Mouse (Mus musculus): ENCODE measurements around the gene Cdk11b.
"Not testable (repeated sequence)": the region's sequence is repeated elsewhere in the genome, so short reads cannot be mapped to it uniquely, and the experiment has no call there.

The Cdk11b gene

DNA sequence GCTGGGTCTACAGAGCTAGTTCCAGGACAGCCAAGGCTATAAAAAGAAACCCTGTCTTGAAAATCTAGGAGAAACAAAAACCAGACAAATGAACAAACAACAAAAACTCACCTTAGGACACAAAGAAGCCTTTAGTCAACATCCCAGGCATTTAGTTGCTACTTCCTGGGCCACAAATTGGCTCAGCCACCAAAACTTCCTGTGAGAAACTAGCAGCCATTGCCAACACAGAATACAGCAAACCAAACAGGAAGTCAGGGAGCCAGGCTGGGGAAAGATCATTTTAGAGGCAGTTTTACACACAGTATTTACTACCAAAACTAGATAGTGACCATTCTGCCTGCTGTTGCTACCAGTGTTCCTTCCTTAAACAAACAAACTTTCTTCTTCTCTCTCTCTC, 42.2 kb downstream of the Cdk11b start:
- no peak for DNase-seq (ENCODE audit: extremely low read depth, low read depth, low spot score)

DNA sequence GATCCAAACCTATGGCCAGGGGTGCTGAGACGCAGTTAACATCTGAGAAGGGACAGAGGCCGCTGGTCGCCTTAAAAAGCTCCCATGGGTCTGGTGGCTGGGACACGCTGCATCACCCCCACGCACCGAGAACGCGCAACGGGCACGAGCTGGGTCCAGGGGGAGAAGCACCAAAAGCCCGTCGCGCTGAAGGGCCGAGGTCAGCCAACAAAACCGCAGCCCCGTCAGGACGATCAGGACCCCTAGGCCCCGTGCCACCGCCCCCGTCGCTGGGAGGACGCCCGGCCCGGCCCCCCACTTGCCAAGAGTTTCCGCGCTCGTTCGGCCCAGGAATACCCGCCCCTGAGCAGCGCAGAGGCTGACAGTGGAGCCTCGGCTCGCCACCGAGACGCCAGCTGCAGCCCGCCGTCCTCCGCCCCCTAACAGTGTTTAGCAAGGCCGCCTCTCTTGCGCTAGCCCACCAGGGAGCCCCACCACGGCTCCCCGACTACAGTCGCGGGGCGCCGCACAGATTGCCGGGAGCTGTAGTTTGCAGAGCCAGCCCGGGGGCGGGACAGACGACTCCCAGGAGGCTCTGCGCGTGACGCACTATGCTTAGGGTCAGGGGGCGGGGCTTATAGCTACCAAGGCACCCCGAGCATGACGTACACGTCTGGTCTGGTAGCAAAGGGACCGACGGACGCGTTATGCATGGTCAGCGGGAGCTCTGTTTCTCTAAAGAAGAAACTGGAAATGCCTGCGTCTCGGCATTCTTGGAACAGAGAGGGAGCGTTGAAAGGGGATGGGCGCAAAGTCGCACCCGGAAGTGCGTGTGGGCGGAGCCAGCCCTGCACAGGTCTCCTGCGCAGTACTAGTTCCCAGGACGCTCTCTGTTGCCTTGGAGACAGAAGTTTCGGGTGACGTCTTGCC, 44.3 kb downstream of the Cdk11b start, which contains the start of gene Mib2:
Gene Mib2, minus strand, starts transcription at position 510 of the 909 bp plus-strand sequence.
- peak; percentile 47 for DNase-seq (ENCODE audit: extremely low read depth, low read depth, low spot score)

DNA sequence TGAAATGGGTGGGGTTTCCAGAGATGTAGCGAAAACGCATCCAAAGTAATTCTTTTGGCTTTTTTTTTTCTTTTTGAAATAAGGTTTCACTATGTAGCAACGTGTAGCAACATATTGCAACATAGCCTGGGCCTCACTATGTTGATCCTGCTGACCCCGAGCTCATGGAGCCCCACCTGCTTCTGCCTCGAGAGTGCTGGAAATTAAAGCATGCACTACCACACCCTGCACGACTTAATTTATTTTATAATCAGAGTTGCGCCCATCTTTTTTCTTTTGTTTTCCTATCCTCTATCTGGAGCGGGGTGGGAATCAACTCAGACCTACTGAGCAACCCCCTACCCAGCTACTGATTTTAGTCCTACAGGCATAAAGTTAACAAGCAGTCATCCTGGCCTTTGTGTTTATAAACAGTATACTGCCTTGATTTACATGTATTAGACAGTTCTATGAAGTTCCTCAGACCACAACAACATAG, 45.0 kb downstream of the Cdk11b start:
- DNase-seq (ENCODE audit: extremely low read depth, low read depth, low spot score): no peak

GRCm38 (mm10) chr4:155670236-155670635, 45.6 kb downstream of the Cdk11b start:
- not testable (repeated sequence) for DNase-seq (ENCODE audit: extremely low read depth, low read depth, low spot score)

- DNase-seq (ENCODE audit: extremely low read depth, low read depth, low spot score): no peak
These were observed 47.4 kb downstream of the Cdk11b start for GRCm38 (mm10) chr4:155672082-155672481.

DNA sequence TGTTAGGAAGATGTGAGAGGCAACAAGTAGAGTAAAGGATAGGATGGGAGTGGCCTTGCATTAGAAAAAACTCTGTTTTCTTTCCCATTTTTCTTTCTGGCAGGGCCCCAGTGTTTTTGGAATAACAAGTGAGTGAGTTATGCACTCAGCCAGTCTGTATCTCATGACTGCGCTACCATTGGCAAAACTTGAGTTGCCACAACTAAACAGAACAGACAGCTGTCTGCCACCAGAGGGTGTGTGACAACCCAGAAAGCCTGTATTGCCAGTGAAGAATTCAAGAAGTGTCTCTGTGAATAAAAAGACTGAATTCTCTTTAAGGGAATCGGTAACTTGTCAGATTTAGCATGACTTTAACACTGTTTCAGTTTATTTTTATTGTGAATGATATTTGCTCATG, 51.3 kb downstream of the Cdk11b start:
- no peak for DNase-seq (ENCODE audit: extremely low read depth, low read depth, low spot score)

DNA sequence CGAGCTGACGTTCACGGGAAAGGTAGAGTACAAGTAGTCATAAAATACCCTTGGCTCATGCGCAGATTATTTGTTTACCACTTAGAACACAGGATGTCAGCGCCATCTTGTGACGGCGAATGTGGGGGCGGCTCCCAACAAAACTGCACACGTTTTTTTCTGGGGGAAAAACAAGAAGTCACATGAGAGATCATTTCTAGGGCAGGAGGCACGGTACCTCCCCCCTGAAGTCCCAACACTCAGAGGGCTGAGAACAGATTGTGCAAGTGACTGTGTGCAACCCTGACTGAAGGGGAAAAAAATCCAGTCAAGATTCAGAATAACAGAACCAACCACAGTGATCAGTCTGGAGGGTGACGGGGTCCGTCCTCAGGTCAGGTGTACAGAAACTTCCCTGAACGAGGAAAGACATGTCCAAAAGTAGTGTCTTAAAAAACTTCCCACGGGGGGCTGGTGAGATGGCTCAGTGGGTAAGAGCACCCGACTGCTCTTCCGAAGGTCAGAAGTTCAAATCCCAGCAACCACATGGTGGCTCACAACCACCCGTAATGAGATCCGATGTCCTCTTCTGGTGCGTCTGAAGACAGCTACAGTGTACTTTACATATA, 59.1 kb downstream of the Cdk11b start:
- not testable (repeated sequence) for DNase-seq (ENCODE audit: extremely low read depth, low read depth, low spot score)

GRCm38 (mm10) chr4:155687764-155688163, 63.1 kb downstream of the Cdk11b start:
- not testable (repeated sequence) for DNase-seq (ENCODE audit: extremely low read depth, low read depth, low spot score)

DNA sequence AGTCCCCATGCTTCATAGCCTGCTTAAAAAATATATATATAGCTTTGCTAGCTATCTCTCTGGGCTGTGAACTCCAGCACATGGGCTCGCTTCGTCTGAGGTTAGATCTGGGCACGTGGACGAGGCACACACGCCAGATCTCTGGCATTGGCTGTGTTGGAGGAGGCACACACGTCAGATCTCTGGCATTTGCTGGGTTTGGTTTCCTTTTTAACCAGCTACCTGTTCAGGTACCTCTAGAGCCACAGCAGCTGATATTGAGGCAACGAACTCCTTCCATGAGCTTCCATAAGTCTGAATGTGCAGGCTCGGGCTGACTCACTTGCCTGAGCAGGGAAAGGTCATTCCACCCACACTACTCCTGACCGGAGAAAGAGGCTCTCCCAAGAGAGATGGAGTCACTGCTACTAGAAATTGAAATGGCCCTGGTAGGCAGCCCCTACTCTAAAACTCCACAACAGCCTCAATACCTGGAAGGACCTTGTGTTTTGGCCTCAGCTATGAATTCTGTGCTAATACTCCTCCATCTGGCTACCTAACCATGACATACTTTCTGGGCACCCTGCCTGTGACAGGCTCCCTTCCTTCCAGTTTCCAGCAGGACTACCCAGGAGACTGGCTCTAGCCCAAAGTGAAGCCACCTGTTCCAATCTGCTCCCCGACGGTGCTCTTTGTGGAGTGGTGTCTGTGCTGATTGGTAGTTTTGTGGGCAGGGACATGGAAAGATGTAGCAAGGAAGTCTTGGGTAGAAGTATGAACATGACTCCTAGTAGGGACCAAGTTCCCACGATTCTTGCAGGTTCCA, 66.1 kb downstream of the Cdk11b start:
- DNase-seq (ENCODE audit: extremely low read depth, low read depth, low spot score): no peak

DNA sequence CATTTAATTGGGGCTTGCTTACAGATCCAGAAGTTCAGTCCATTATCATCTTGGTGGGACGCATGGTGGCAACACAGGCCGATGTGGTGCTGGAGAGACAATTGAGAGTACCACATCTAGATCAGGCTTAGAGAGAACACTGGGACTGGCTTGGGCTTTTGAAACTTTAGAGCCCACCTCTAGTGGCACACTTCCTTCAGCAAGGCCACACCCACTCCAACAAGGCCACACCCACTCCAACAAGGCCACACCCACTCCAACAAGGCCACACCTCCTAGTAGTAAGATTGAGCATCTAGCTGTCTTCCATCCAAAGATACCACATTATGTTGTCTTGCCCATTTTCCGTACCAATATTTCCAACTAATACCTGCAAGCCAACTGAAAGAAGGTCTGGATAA, 67.8 kb downstream of the Cdk11b start:
- DNase-seq (ENCODE audit: extremely low read depth, low read depth, low spot score): no peak

GRCm38 (mm10) chr4:155694111-155694481, 69.4 kb downstream of the Cdk11b start, which contains the start of gene Fndc10:
Gene Fndc10, plus strand, starts transcription at chr4:155694342.
- no peak for DNase-seq (ENCODE audit: extremely low read depth, low read depth, low spot score)

DNA sequence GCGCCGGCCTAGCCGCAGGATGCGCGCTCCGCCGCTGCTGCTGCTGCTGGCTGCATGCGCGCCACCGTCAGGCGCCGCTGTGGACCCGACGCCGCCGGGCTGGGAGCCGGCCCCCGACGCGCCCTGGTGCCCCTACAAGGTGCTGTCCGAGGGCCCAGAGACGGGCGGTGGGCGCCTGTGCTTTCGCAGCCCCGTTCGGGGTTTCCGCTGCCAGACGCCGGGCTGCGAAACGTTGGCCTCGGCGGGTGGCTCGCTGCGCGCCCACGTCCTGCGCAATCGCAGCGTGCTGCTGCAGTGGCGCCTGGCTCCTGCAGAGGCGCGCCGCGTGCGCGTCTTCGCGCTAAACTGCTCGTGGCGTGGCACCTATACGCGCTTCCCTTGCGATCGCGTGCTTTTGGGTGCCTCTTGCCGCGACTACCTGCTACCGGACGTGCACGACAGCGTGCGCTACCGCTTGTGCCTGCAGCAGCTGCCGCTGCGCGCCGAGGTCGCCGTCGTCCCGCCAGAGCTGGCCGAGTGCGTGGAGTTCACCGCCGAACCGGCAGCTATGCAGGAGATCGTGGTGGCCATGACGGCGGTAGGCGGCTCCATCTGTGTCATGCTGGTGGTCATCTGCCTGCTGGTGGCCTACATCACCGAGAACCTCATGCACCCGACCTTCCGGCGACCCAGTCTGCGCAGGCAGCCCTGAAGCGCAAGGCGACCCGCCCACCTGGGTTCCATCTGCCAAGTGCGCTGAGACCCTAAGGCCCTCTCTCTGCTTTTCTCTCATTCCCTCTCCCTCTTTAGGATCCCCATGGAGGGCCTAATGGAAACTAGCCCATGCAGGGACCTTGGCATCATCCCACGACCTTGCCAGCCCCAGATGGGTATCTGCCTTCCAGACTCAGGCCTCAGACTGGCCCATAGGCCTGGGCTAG, 70.1 kb downstream of the Cdk11b start:
- no peak for DNase-seq (ENCODE audit: extremely low read depth, low read depth, low spot score)

DNA sequence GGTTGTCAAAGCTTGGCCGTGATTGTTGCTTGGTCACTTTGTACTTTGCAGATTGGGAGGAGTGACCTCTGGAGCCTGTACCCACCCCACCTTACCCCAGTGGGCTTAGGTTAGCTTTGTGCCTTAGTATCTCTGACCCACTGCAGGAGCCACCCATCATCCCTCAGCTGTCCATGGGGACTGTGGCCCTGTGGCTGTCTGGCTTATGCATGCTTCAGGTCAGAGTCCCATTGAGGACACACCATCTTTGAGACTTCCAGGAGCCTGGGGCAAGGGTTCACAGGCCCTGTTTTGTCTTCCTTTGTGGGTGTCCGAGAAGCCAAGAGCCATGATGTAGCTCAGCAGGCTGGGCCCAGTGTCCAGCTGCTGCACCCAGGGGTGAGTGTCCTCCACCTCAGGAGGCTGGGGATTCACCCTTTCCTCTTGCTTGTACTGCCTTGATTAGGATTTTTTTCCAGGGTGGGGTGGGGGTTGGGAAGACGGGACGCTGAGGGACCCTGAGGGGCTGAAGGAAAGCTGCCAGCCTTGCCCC, 70.9 kb downstream of the Cdk11b start:
- no peak for DNase-seq (ENCODE audit: extremely low read depth, low read depth, low spot score)

- peak; percentile 34 for DNase-seq (ENCODE audit: extremely low read depth, low read depth, low spot score)
These were observed 71.9 kb downstream of the Cdk11b start for GRCm38 (mm10) chr4:155696261-155697255.
